Mouse (Mus musculus) hindbrain, postnatal 0 days (tissue): ENCODE measurements at regions not wholly inside any gene's neighbourhood (a gene's known extent, or its start where the extent isn't known, plus 50 kb on each side); places are given as distances from the start of the nearest gene placed in this dataset.

Experiments
- ATAC-seq: fragments of 200-750 bp; cut with Nextera tagmentation; 2 replicates; pipeline ENCODE4 v1.8.0; 2017; ENCODE audit warnings: mild to moderate bottlenecking, moderate TSS enrichment, moderate library complexity
- DNase-seq: peaks from one replicate; pipeline ENCODE4 v3.0.0-alpha.2; 2015; ENCODE audit warnings: low spot score
- H3K27ac ChIP-seq: fragments of 300-500 bp; sonication (generic); 2 replicates; pipeline ENCODE4 v1.5.1; 2014; ENCODE audit warnings: mild to moderate bottlenecking
- H3K27me3 ChIP-seq: fragments of 300-500 bp; sonication (generic); 2 replicates; pipeline ENCODE4 v1.6.1; 2014; ENCODE audit warnings: low read length, mixed read lengths; ENCODE audit not compliant: insufficient read depth
- H3K36me3 ChIP-seq: fragments of 300-500 bp; sonication (generic); 2 replicates; pipeline ENCODE4 v1.6.1; 2014; ENCODE audit warnings: low read length, mixed read lengths; ENCODE audit not compliant: insufficient read depth
- H3K4me1 ChIP-seq: fragments of 300-500 bp; sonication (generic); 2 replicates; pipeline ENCODE4 v1.6.1; 2014; ENCODE audit warnings: antibody characterized with exemption, low read length, mixed read lengths; ENCODE audit not compliant: insufficient read depth
- H3K4me2 ChIP-seq: fragments of 300-500 bp; sonication (generic); 2 replicates; pipeline ENCODE4 v1.6.1; 2014; ENCODE audit warnings: low read depth, mild to moderate bottlenecking, low read length, moderate library complexity, mixed read lengths
- H3K4me3 ChIP-seq: fragments of 300-500 bp; sonication (generic); 2 replicates; pipeline ENCODE4 v1.5.1; 2014; ENCODE audit warnings: low read length
- H3K9ac ChIP-seq: fragments of 300-500 bp; sonication (generic); replicated peaks from 2 replicates; pipeline ENCODE4 v1.6.1; 2014; ENCODE audit warnings: mild to moderate bottlenecking, low read length, moderate library complexity, mixed read lengths
- H3K9me3 ChIP-seq: fragments of 300-500 bp; sonication (generic); 2 replicates; pipeline ENCODE4 v1.6.1; 2016; ENCODE audit warnings: low read length, mixed read lengths
- CTCF ChIP-seq: IDR thresholded peaks from 2 replicates; pipeline ENCODE4 v1.5.1; 2016; ENCODE audit warnings: antibody characterized with exemption, control low read depth, low read depth
- WGBS: fragments of 180-500 bp; shearing (Covaris S2); extraction: QIAGEN DNeasy Blood & Tissue Kit; methylation state at CpG from one replicate; pipeline ENCODE4 v1.1.7; 2014; 5-methylcytosine and 5-hydroxymethylcytosine counted together

DNA sequence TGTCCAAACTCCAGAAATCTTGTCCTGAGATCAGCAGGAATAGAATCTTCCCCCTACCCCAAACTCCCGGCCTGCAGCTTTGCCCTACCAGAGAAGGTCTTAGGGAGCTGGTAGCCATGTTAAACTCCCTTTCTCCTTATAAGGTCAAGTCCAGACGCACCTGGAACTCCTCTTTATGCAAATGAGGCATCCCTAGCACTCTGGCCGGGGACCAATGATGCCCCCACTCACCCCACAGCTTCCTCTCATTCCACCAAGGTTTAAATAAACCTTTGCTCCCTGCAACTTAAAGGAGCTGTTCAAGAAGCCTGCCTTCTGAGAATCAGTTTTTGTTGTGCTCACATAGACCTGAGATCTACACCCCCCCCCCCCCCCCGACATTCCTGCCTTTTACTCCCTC, 158.6 kb upstream of the Gimd1 start:
- no peak overlapping the region for H3K9ac ChIP-seq
- H3K27me3 ChIP-seq = no peaks in the 10 kb centered on the region
- H3K4me1 ChIP-seq = no peaks in the 10 kb centered on the region
- H3K36me3 ChIP-seq = no peaks in the 10 kb centered on the region
- H3K4me2 ChIP-seq = no peak overlapping the region
- TF ChIP-seq CTCF = no peak
- no peak overlapping the region for H3K4me3 ChIP-seq
- no peaks in the 10 kb centered on the region for H3K9me3 ChIP-seq
- ATAC-seq (no peak), DNase-seq (no peak)
- WGBS = 55% methylated on average over 4 of the region's 4 CpGs
- no peak overlapping the region for H3K27ac ChIP-seq

DNA sequence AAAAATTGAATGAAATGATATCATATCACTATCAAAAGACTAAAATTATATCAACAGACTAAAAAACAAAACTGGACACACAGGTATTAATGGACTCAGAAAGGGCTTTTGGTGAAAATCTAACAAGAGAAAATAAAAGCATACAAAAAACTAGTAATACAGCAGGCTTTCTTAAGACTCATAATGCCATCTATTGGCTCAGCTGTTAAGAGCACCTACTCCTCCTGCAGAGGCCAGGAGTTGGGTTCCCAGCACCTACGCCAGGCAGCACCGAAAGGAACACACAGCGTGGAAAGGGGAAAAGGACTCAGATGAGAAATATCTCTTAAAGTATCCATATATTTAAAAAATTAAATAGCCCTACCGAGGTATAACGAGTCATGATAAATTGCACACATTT, 151.9 kb upstream of the Gimd1 start:
- Histone ChIP-seq H3K27me3 (no peaks in the 10 kb centered on the region), H3K4me1 (no peaks in the 10 kb centered on the region), H3K4me3 (no peak overlapping the region), H3K27ac (no peak overlapping the region), H3K9me3 (no peaks in the 10 kb centered on the region), H3K36me3 (no peaks in the 10 kb centered on the region), H3K9ac (no peak overlapping the region), H3K4me2 (no peak overlapping the region)
- 91% methylated on average over 5 of the region's 5 CpGs for WGBS
- DNase-seq (peak; percentile 5), ATAC-seq (no peak)
- peak; percentile 18; the same call in 1 of the 2 replicates for TF ChIP-seq CTCF

GRCm38 (mm10) chr3:132479275-132479674, 150.3 kb upstream of the Gimd1 start:
- Histone ChIP-seq H3K4me1 (no peaks in the 10 kb centered on the region), H3K9me3 (no peaks in the 10 kb centered on the region), H3K27me3 (no peaks in the 10 kb centered on the region), H3K36me3 (no peaks in the 10 kb centered on the region), H3K27ac (no peak overlapping the region), H3K9ac (no peak overlapping the region), H3K4me2 (no peak overlapping the region), H3K4me3 (no peak overlapping the region)
- TF ChIP-seq CTCF = no peak
- ATAC-seq (no peak), DNase-seq (no peak)
- WGBS = 82% methylated on average over 2 of the region's 2 CpGs

DNA sequence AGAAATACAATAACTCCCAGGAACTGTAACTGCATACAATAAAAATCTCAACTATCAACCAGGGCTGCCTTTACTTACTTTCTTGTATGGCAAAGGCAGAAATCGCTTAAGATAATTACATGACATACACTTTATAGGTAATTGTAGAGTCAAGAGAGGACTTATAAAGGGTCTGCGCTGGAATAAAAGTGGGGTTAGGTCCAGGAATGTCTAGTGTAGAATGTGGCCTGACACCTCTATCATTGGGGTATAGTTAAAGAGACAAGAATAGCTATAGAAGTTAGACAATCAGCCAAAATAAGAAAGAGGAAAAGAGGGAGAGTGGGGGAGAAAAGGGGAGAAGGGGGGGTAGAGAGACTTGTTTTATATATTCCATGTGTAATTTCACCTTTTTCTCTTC, 144.8 kb upstream of the Gimd1 start:
- H3K4me2 ChIP-seq = no peak overlapping the region
- DNase-seq = no peak
- 87% methylated on average over 2 of the region's 2 CpGs for WGBS
- H3K9ac ChIP-seq = no peak overlapping the region
- no peak overlapping the region for H3K27ac ChIP-seq
- no peak for TF ChIP-seq CTCF
- ATAC-seq = no peak
- H3K27me3 ChIP-seq = no peaks in the 10 kb centered on the region
- no peaks in the 10 kb centered on the region for H3K4me1 ChIP-seq
- no peaks in the 10 kb centered on the region for H3K36me3 ChIP-seq
- no peaks in the 10 kb centered on the region for H3K9me3 ChIP-seq
- H3K4me3 ChIP-seq = no peak overlapping the region

- Histone ChIP-seq H3K27ac (no peak overlapping the region), H3K36me3 (no peaks in the 10 kb centered on the region), H3K9me3 (no peaks in the 10 kb centered on the region), H3K4me1 (no peaks in the 10 kb centered on the region), H3K4me2 (no peak overlapping the region), H3K27me3 (no peaks in the 10 kb centered on the region), H3K4me3 (no peak overlapping the region), H3K9ac (no peak overlapping the region)
- DNase-seq (no peak), ATAC-seq (no peak)
- no peak for TF ChIP-seq CTCF
- WGBS = 91% methylated on average over 5 of the region's 5 CpGs
These were observed 144.1 kb upstream of the Gimd1 start for GRCm38 (mm10) chr3:132485553-132485952.

DNA sequence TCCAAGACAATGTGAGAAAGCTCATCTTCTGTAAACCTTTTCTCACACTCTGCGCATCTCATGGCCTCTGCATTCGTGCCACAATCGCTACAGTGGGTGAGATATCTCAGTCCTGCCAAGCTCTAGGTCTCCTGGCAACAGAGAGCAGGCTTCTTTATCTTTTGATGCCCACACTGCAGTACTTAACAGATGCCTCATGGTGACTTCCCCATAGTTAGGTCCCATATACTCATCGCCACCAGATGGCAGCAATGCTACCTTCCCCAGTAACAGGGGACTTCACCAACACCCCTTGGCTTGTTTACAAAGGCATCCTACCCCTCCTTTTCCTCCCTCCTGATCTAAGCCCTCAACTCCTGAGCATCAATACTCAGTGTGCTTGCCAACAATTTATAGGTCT, 123.5 kb upstream of the Gimd1 start:
- peak; percentile 77 for TF ChIP-seq CTCF
- Histone ChIP-seq H3K4me1 (no peaks in the 10 kb centered on the region), H3K9ac (no peak overlapping the region), H3K27ac (no peak overlapping the region), H3K4me2 (no peak overlapping the region), H3K36me3 (no peaks in the 10 kb centered on the region), H3K4me3 (no peak overlapping the region), H3K9me3 (no peaks in the 10 kb centered on the region), H3K27me3 (no peaks in the 10 kb centered on the region)
- ATAC-seq (peak; percentile 84), DNase-seq (peak; percentile 65)
- WGBS = 13% methylated on average over 4 of the region's 4 CpGs

DNA sequence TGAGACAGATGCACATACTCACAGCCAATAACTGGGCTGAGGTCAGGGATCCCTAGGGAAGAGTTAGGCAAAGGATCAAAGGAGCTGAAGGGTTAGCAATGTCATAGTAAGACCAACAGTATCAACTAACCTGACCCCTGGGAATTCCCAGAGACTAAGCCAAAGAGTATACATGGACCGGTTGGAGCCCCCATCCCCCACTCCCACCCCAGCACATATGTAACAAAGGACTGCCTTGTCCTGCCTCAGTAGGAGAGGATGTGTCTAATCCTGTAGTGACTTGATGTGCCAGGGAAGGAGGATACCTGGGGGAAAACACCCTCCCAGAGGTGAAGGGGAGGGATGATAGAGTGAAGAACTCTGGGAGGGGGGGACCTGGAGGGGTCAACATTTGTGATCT, 119.4 kb upstream of the Gimd1 start:
- Histone ChIP-seq H3K36me3 (no peaks in the 10 kb centered on the region), H3K9ac (no peak overlapping the region), H3K27me3 (no peaks in the 10 kb centered on the region), H3K9me3 (no peaks in the 10 kb centered on the region), H3K4me2 (no peak overlapping the region), H3K27ac (no peak overlapping the region), H3K4me3 (no peak overlapping the region), H3K4me1 (no peaks in the 10 kb centered on the region)
- ATAC-seq (no peak), DNase-seq (no peak)
- no peak for TF ChIP-seq CTCF
- 24% methylated on average over 1 of the region's 1 CpGs for WGBS
